Mouse (Mus musculus) testis, adult 2 months (tissue): Measurements from ENCODE around the gene Dstyk.

Experiments used
- CTCF ChIP-seq: fragments of 200-500 bp; IDR thresholded peaks from 2 replicates; pipeline ENCODE4 v1.5.1; 2012; ENCODE audit warnings: low read depth, mild to moderate bottlenecking, inconsistent platforms, low read length, moderate library complexity; ENCODE audit not compliant: control insufficient read depth, insufficient read depth, insufficient replicate concordance
- POLR2A ChIP-seq: fragments of 200-500 bp; IDR thresholded peaks from 2 replicates; pipeline ENCODE4 v1.6.1; 2012; ENCODE audit warnings: low read depth, mild to moderate bottlenecking, inconsistent platforms, low read length, moderate library complexity; ENCODE audit not compliant: control insufficient read depth

- TF ChIP-seq CTCF, result no peak
- no peak for TF ChIP-seq POLR2A
Observed at GRCm38 (mm10) chr1:132505155-132505554, 87.8 kb downstream of the Dstyk start.
